Mouse (Mus musculus): Measurements from ENCODE around the gene Slc30a9. TPM values are rescaled to one million over a fixed set of nuclear protein-coding genes. Genes with fewer than 3 reads are reported as not detected.

The Slc30a9 gene
- total and polyA plus RNA-seq, 2 experiments from 2014 or later, result 102 to 167 TPM

DNA sequence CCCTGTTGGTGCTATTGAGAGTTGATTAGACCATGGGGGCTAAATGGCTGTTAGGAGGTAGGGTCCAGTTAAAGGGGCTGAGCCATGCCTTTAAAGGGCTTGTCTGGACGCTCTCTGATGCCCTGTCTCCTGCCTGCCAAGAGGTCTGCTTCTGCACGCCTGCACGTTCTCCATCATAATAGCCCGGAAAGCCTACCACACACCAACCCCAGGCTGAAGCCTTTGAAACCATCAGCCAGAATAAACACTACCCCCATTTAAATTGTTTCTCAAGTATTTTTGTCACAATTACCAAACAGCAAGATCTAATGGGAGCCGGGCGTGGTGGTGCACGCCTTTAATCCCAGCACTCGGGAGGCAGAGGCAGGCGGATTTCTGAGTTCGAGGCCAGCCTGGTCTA is 55.6 kb downstream of the Slc30a9 start:
- Histone ChIP-seq H3K4me2 (ENCODE audit: low read depth) (no peak overlapping the region), H3K9me3 (ENCODE audit: low read length) (no peaks in the 10 kb centered on the region), H3K27me3 (ENCODE audit: insufficient read depth, low read length) (no peaks in the 10 kb centered on the region), H3K9ac (no peak overlapping the region), H3K4me1 (ENCODE audit: insufficient read depth) (no peaks in the 10 kb centered on the region), H3K27ac (ENCODE audit: low read depth, low read length) (no peak overlapping the region), H3K4me3 (ENCODE audit: low read depth, low read length) (no peak overlapping the region), H3K36me3 (ENCODE audit: insufficient read depth) (no peaks in the 10 kb centered on the region)
- no peak for TF ChIP-seq CTCF (IDR thresholded peaks at IDR 0.05; ENCODE audit: low read depth)
- DNase-seq (no peak), ATAC-seq (no peak)
- WGBS, result 86% methylated on average over 10 of the region's 10 CpGs

DNA sequence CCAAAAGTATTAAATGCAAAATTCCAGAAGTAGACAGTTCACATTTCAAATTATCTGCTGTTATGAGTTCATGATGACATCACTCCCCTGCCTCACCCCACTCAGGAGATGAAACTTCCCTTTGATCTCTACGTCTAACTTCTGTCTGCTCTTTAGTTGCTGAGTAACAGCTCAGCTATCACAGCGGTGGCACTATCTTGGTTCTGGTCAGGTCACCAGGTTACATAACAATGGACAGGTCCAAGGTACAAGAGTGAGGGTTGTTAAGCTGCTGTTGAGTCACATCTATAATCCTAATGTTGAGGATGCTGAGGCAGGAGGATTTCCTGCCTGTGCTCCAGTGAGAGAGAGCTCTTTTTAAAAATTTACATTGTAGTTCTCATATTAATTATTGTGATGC is 56.2 kb downstream of the Slc30a9 start:
- H3K4me2 ChIP-seq (ENCODE audit: low read depth), result no peak overlapping the region
- H3K27ac ChIP-seq (ENCODE audit: low read depth, low read length), result no peak overlapping the region
- WGBS, result 88% methylated on average over 2 of the region's 2 CpGs
- H3K9me3 ChIP-seq (ENCODE audit: low read length), result no peaks in the 10 kb centered on the region
- ATAC-seq (no peak), DNase-seq (no peak)
- H3K36me3 ChIP-seq (ENCODE audit: insufficient read depth), result no peaks in the 10 kb centered on the region
- H3K27me3 ChIP-seq (ENCODE audit: insufficient read depth, low read length), result no peaks in the 10 kb centered on the region
- no peak for TF ChIP-seq CTCF (IDR thresholded peaks at IDR 0.05; ENCODE audit: low read depth)
- no peak overlapping the region for H3K9ac ChIP-seq
- H3K4me3 ChIP-seq (ENCODE audit: low read depth, low read length), result no peak overlapping the region
- no peaks in the 10 kb centered on the region for H3K4me1 ChIP-seq (ENCODE audit: insufficient read depth)

GRCm38 (mm10) chr5:67377044-67377621 is 70.4 kb downstream of the Slc30a9 start:
- no peak overlapping the region for H3K27ac ChIP-seq (ENCODE audit: low read depth, low read length)
- no peak overlapping the region for H3K4me3 ChIP-seq (ENCODE audit: low read depth, low read length)
- 91% methylated on average over 8 of the region's 8 CpGs for WGBS
- H3K9me3 ChIP-seq (ENCODE audit: low read length), result no peaks in the 10 kb centered on the region
- H3K4me1 ChIP-seq (ENCODE audit: insufficient read depth), result no peaks in the 10 kb centered on the region
- no peak overlapping the region for H3K9ac ChIP-seq
- no peaks in the 10 kb centered on the region for H3K27me3 ChIP-seq (ENCODE audit: insufficient read depth, low read length)
- H3K36me3 ChIP-seq (ENCODE audit: insufficient read depth), result no peaks in the 10 kb centered on the region
- no peak for ATAC-seq
- no peak overlapping the region for H3K4me2 ChIP-seq (ENCODE audit: low read depth)
- DNase-seq, result no peak
- TF ChIP-seq CTCF (IDR thresholded peaks at IDR 0.05; ENCODE audit: low read depth), result no peak

- Histone ChIP-seq H3K4me3 (ENCODE audit: low read depth, low read length) (no peak overlapping the region), H3K4me2 (ENCODE audit: low read depth) (no peak overlapping the region), H3K9ac (no peak overlapping the region), H3K9me3 (ENCODE audit: low read length) (no peaks in the 10 kb centered on the region), H3K27me3 (ENCODE audit: insufficient read depth, low read length) (no peaks in the 10 kb centered on the region), H3K4me1 (ENCODE audit: insufficient read depth) (no peaks in the 10 kb centered on the region), H3K27ac (ENCODE audit: low read depth, low read length) (no peak overlapping the region), H3K36me3 (ENCODE audit: insufficient read depth) (no peaks in the 10 kb centered on the region)
- TF ChIP-seq CTCF (IDR thresholded peaks at IDR 0.05; ENCODE audit: low read depth), result no peak
- DNase-seq, result no peak
- WGBS, result 53% methylated on average over 2 of the region's 2 CpGs
- ATAC-seq, result no peak
Observed at GRCm38 (mm10) chr5:67381690-67382089, 74.9 kb downstream of the Slc30a9 start.

DNA sequence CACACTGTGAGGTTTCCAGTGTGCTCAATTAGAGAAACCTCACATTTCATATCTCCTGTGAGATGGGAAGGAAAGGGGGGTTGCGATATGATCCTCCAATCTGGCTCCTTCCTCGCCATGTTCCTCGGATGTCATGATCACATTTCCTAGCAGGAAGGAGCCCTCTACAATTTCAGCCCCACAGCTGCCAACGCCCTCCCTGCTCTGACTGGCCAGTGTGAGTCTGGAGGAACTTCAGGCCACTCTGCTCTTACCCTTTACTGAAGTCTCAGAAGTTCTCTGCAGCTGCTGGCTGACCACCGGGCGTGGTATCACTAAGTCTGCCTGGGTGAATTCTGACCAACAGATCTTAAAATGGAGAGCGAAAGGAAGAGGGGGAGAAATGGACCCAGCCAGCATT is 75.8 kb downstream of the Slc30a9 start:
- no peak for ATAC-seq
- DNase-seq, result no peak
- Histone ChIP-seq H3K9ac (no peak overlapping the region), H3K4me2 (ENCODE audit: low read depth) (no peak overlapping the region), H3K27me3 (ENCODE audit: insufficient read depth, low read length) (no peaks in the 10 kb centered on the region), H3K36me3 (ENCODE audit: insufficient read depth) (no peaks in the 10 kb centered on the region), H3K4me3 (ENCODE audit: low read depth, low read length) (no peak overlapping the region), H3K4me1 (ENCODE audit: insufficient read depth) (no peaks in the 10 kb centered on the region), H3K27ac (ENCODE audit: low read depth, low read length) (no peak overlapping the region), H3K9me3 (ENCODE audit: low read length) (no peaks in the 10 kb centered on the region)
- 92% methylated on average over 7 of the region's 7 CpGs for WGBS
- no peak for TF ChIP-seq CTCF (IDR thresholded peaks at IDR 0.05; ENCODE audit: low read depth)

GRCm38 (mm10) chr5:67393951-67394350 is 87.2 kb downstream of the Slc30a9 start:
- no peak overlapping the region for H3K4me2 ChIP-seq (ENCODE audit: low read depth)
- 56% methylated on average over 6 of the region's 6 CpGs for WGBS
- H3K27ac ChIP-seq (ENCODE audit: low read depth, low read length), result no peak overlapping the region
- no peaks in the 10 kb centered on the region for H3K9me3 ChIP-seq (ENCODE audit: low read length)
- no peak for TF ChIP-seq CTCF (IDR thresholded peaks at IDR 0.05; ENCODE audit: low read depth)
- no peaks in the 10 kb centered on the region for H3K4me1 ChIP-seq (ENCODE audit: insufficient read depth)
- H3K27me3 ChIP-seq (ENCODE audit: insufficient read depth, low read length), result no peaks in the 10 kb centered on the region
- H3K36me3 ChIP-seq (ENCODE audit: insufficient read depth), result peaks cover 9% of the 10 kb centered on the region; the same call in 1 of the 2 replicates
- no peak overlapping the region for H3K4me3 ChIP-seq (ENCODE audit: low read depth, low read length)
- peak; percentile 50 for ATAC-seq
- peak; percentile 27 for DNase-seq
- H3K9ac ChIP-seq, result no peak overlapping the region

DNA sequence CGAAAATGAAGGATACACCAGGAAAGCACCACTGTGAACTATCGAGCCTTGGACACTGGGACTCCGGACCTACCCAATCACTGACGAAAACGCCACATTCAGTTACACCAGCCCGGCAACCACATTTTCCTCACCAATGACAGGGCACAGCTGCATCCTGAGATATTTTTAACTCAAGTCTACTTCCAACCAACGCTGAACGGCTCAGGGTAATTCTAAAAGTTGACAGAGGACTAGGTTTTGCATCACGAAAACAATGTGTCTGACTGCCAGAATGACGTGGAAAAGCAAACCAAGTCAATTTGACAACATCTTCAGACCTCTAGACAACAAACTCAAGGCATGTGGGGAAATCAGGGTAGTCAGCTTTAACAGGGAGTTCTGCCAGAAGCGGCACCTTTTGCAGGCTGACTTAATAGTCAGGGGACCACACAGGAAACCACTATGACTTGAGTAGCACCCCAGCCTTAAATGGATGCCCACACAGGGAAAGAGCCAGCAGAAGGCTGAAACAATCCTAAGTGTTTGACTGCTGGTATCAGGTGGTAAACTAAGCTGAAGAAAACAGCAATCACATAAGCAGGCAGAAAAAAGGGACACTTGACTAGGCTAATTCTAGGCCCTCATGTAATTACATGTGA is 88.6 kb downstream of the Slc30a9 start:
- no peak for TF ChIP-seq CTCF (IDR thresholded peaks at IDR 0.05; ENCODE audit: low read depth)
- WGBS, result 82% methylated on average over 11 of the region's 11 CpGs
- H3K4me1 ChIP-seq (ENCODE audit: insufficient read depth), result no peaks in the 10 kb centered on the region

More for the DNA sequence above, 88.6 kb downstream of the Slc30a9 start:
- ATAC-seq (no peak), DNase-seq (no peak)
- Histone ChIP-seq H3K9me3 (ENCODE audit: low read length) (no peaks in the 10 kb centered on the region), H3K4me2 (ENCODE audit: low read depth) (no peak overlapping the region), H3K9ac (no peak overlapping the region), H3K4me3 (ENCODE audit: low read depth, low read length) (no peak overlapping the region), H3K36me3 (ENCODE audit: insufficient read depth) (peaks cover 9% of the 10 kb centered on the region; the same call in 1 of the 2 replicates), H3K27me3 (ENCODE audit: insufficient read depth, low read length) (no peaks in the 10 kb centered on the region), H3K27ac (ENCODE audit: low read depth, low read length) (no peak overlapping the region)

Data from forebrain, postnatal 0 days (tissue).